Mouse (Mus musculus) spleen, postnatal 36 days (tissue): Measurements from ENCODE around the gene Hist1h3a.

Experiments used
- DNase-seq, 2 experiments: peaks; one replicate each; pipeline ENCODE4 v3.0.0; 2022; ENCODE audit warnings: low spot score in 2 of 2, mixed read lengths in 1 of 2

Hist1h3a gene

GRCm38 (mm10) chr13:23759251-23759771, 2.9 kb downstream of the Hist1h3a start:
- DNase-seq: no peak

- no peak for DNase-seq
Observed at GRCm38 (mm10) chr13:23757921-23758320, 4.3 kb downstream of the Hist1h3a start.

GRCm38 (mm10) chr13:23757211-23757773, 4.9 kb downstream of the Hist1h3a start:
- no peak for DNase-seq

- DNase-seq: peak; percentile 93 to 97
Observed at GRCm38 (mm10) chr13:23756790-23757189, 5.4 kb downstream of the Hist1h3a start, which contains the start of gene Hist1h4b. TSS of gene Hist1h4b (plus strand) at chr13:23757013.

- DNase-seq: no peak
Observed at GRCm38 (mm10) chr13:23755000-23755399, 7.2 kb downstream of the Hist1h3a start.

DNA sequence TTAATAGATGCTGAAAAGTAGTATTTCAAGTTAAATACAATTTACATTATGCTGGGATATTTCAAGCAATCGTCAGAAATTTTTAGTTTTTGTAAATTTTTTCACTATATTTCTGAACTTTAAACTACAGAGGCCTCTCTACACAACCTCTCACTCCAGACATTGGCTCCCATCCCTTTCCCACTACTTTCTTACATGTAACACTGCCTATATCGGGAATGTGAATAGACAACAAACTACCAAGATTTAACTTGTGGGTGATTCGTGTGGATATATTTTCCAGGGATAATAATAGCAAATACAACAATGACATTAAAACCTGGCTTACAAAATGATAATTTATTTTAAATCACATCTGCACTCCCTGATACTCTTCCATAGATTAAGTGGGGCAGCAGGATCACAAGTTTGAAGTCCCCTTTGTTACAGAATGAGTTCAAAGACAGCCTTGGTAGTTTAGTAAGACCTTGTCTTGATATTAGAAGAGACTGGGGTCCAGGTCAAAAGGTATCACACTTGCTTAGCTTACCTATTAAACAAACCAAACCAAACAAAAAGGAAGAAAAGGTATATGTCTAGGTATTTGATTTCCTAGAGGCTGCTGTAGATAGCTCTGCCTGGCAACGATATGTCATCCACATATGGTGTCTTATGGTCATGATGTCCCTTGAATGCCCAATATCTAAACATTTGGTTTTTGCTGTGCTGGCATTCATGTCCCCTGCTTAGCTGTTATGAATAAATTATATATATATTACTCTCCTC, 8.7 kb downstream of the Hist1h3a start:
- no peak for DNase-seq

DNA sequence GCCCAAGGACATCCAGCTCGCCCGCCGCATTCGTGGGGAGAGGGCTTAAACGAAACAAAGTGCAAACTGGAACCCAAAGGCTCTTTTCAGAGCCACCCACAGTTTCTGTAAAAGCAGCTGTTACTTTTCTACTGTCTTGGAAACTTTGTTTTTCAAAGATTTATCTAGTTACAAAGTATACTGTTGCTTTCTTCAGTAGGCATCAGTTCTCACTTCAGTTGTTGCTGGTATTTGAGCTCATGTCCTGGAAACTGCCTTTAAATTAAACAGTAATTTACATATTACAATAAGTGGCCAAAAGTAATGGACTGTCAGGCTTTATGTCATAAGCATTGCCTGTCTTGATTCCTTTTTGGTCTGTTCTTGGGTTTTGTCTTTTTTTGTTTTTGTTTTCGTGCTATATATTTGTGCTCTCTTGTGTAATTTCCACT, 9.4 kb downstream of the Hist1h3a start:
- DNase-seq: no peak

- peak; percentile 83 to 91 for DNase-seq
Observed at GRCm38 (mm10) chr13:23752067-23752741, 10.0 kb downstream of the Hist1h3a start, which contains the start of gene Hist1h3b. TSS of gene Hist1h3b (plus strand) at chr13:23752267.

- no peak for DNase-seq
Observed at GRCm38 (mm10) chr13:23751478-23751956, 10.7 kb downstream of the Hist1h3a start.

- DNase-seq: peak; percentile 62 to 74
Observed at GRCm38 (mm10) chr13:23750839-23751477, 11.2 kb downstream of the Hist1h3a start, which contains the start of gene Hist1h2ab. TSS of gene Hist1h2ab (plus strand) at chr13:23751126.

- no peak for DNase-seq
Observed at GRCm38 (mm10) chr13:23749563-23750121, 12.5 kb downstream of the Hist1h3a start.

- no peak for DNase-seq
Observed at GRCm38 (mm10) chr13:23747892-23748288, 14.3 kb downstream of the Hist1h3a start.

GRCm38 (mm10) chr13:23747081-23747891, 14.9 kb downstream of the Hist1h3a start:
- DNase-seq: no peak

DNA sequence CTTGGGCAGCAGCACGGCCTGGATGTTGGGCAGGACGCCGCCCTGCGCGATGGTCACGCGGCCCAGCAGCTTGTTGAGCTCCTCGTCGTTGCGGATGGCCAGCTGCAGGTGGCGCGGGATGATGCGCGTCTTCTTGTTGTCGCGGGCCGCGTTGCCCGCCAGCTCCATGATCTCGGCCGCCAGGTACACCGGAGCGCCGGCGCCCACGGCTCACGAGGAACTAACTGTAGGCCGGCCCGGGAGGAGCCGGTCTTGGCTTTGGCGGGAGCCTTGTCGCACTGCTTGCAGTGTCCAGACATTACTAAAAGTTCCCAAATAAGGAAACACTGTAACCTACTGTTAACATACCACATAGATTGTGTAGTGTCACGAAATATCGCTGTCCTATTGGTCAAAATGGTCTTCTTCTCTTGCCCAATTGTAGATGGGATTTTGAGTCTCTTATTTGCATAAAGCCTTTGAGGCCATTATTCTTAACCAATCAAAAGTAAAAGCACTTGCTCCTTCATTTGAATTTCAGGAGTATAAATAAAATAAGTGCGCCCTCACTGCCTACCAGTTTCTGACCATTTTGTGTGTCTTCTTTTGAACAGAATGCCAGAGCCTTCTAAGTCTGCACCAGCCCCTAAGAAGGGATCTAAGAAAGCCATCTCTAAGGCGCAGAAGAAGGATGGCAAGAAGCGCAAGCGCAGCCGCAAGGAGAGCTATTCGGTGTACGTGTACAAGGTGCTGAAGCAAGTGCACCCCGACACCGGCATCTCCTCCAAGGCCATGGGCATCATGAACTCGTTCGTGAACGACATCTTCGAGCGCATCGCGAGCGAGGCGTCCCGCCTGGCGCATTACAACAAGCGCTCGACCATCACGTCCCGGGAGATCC, 15.7 kb downstream of the Hist1h3a start, which contains the start of gene Hist1h2bb:
Gene Hist1h2bb, plus strand, starts transcription at position 534 of the 880 bp plus-strand sequence.
- DNase-seq: peak; percentile 76 to 87

- peak; percentile 76 to 89 for DNase-seq
Observed at GRCm38 (mm10) chr13:23745381-23746161, 16.6 kb downstream of the Hist1h3a start, which contains the start of gene Hist1h3c. TSS of gene Hist1h3c (minus strand) at chr13:23745602.

DNA sequence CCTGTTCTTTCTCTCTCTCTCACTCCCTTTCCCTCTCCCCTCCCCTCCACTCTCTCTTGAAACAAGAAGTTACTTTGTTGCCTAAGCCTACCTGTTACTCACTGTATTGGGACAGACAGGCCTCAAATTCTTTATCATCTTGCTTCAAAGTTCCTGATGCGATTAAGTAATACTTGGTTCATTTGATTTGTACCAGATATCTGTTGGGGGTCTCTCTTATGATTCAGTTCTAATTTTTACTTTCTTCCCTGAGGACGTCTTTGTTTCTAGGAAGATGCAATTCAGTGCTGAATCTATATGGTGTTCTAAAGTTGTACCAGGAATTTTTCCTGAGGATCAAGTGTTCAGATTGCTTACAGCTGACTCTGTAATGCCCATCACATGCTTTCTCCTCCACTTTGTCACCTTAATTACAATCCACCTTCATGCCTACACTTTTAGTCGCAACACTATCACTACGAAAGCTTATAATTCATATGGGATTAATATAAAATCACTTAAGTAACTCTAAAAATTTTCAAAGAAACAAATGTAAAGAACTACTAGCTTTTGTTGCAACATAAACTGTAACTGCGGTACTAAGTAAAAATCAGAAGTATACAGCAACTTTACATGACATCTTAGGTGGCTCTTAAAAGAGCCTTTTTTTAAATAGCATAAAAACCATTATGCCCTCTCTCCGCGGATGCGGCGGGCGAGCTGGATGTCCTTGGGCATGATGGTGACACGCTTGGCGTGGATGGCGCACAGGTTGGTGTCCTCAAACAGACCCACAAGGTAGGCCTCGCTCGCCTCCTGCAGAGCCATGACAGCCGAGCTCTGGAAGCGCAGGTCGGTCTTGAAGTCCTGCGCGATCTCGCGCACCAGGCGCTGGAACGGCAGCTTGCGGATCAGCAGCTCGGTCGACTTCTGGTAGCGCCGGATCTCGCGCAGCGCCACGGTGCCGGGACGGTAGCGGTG, 17.5 kb downstream of the Hist1h3a start:
- no peak for DNase-seq

- no peak for DNase-seq
Observed at GRCm38 (mm10) chr13:23743963-23744362, 18.2 kb downstream of the Hist1h3a start.
